Mouse (Mus musculus): ENCODE results near the gene Elovl2. TPM values are rescaled to one million over a fixed set of nuclear protein-coding genes. Genes with fewer than 3 reads are reported as not detected.
"Not testable (repeated sequence)": the region's sequence is repeated elsewhere in the genome, so short reads cannot be mapped to it uniquely, and the experiment has no call there.

Elovl2 gene
- total RNA-seq (2021): under 1 TPM in 1 of 2 experiments, not detected in 1; 0.06 TPM
- long read RNA-seq, experiment 1: 0 reads
- long read RNA-seq, experiment 2: 0 reads

GRCm38 (mm10) chr13:41220304-41220834 is at the start of gene Elovl2:
TSS of gene Elovl2 (minus strand) at chr13:41220405.
- intact Hi-C loops (cut with DNase I): no loop called here
- Histone ChIP-seq H3K27ac (no peak within 1 kb of the TSS), H3K4me3 (peak within 1 kb of the TSS; percentile 72)
- peak; percentile 76 for DNase-seq
- peak; percentile 67 for TF ChIP-seq CTCF (IDR thresholded peaks at IDR 0.05)

- Histone ChIP-seq H3K4me3 (no peak overlapping the region), H3K27ac (no peak overlapping the region)
- intact Hi-C loops (cut with DNase I): no loop called here
- no peak for DNase-seq
- TF ChIP-seq CTCF (IDR thresholded peaks at IDR 0.05): no peak
These were observed 47.7 kb upstream of the Elovl2 start for GRCm38 (mm10) chr13:41267827-41268408.

- no peak overlapping the region for H3K4me3 ChIP-seq
- intact Hi-C loops (cut with DNase I): no loop called here
- no peak for DNase-seq
- H3K27ac ChIP-seq: no peak overlapping the region
- no peak for TF ChIP-seq CTCF (IDR thresholded peaks at IDR 0.05)
These were observed 43.2 kb upstream of the Elovl2 start for GRCm38 (mm10) chr13:41263304-41264006.

GRCm38 (mm10) chr13:41261617-41262016 is 41.4 kb upstream of the Elovl2 start:
- intact Hi-C loops (cut with DNase I); H3K4me3 ChIP-seq; DNase-seq; H3K27ac ChIP-seq: not testable (repeated sequence)

- TF ChIP-seq CTCF (IDR thresholded peaks at IDR 0.05): no peak
- H3K4me3 ChIP-seq: no peak overlapping the region
- no peak for DNase-seq
- intact Hi-C loops (cut with DNase I): no loop called here
- H3K27ac ChIP-seq: peak overlapping the region; percentile 53; the same call in 1 of the 2 replicates
These were observed 37.6 kb upstream of the Elovl2 start for GRCm38 (mm10) chr13:41257851-41258250.

GRCm38 (mm10) chr13:41256962-41257361 is 36.8 kb upstream of the Elovl2 start:
- no peak for TF ChIP-seq CTCF (IDR thresholded peaks at IDR 0.05)
- no peak for DNase-seq
- H3K4me3 ChIP-seq: no peak overlapping the region
- H3K27ac ChIP-seq: no peak overlapping the region
- intact Hi-C loops (cut with DNase I): no loop called here

- DNase-seq: no peak
- intact Hi-C loops (cut with DNase I): no loop called here
- no peak for TF ChIP-seq CTCF (IDR thresholded peaks at IDR 0.05)
- no peak overlapping the region for H3K4me3 ChIP-seq
- no peak overlapping the region for H3K27ac ChIP-seq
These were observed 35.9 kb upstream of the Elovl2 start for GRCm38 (mm10) chr13:41256126-41256525.

- no peak for TF ChIP-seq CTCF (IDR thresholded peaks at IDR 0.05)
- Histone ChIP-seq H3K27ac (no peak overlapping the region), H3K4me3 (no peak overlapping the region)
- intact Hi-C loops (cut with DNase I): no loop called here
- DNase-seq: no peak
These were observed 32.5 kb upstream of the Elovl2 start for GRCm38 (mm10) chr13:41252736-41253135.

GRCm38 (mm10) chr13:41252141-41252540 is 31.9 kb upstream of the Elovl2 start:
- Histone ChIP-seq H3K4me3 (no peak overlapping the region), H3K27ac (no peak overlapping the region)
- no peak for TF ChIP-seq CTCF (IDR thresholded peaks at IDR 0.05)
- no peak for DNase-seq
- intact Hi-C loops (cut with DNase I): no loop called here

- TF ChIP-seq CTCF (IDR thresholded peaks at IDR 0.05): no peak
- DNase-seq: no peak
- no peak overlapping the region for H3K4me3 ChIP-seq
- intact Hi-C loops (cut with DNase I): no loop called here
- no peak overlapping the region for H3K27ac ChIP-seq
These were observed 31.5 kb upstream of the Elovl2 start for GRCm38 (mm10) chr13:41251667-41252066.

GRCm38 (mm10) chr13:41251232-41251631 is 31.0 kb upstream of the Elovl2 start:
- intact Hi-C loops (cut with DNase I); DNase-seq; H3K27ac ChIP-seq: not testable (repeated sequence)
- H3K4me3 ChIP-seq: peak overlapping the region; percentile 90

GRCm38 (mm10) chr13:41250318-41250981 is 30.2 kb upstream of the Elovl2 start:
- peak overlapping the region; percentile 90 for H3K4me3 ChIP-seq
- peak overlapping the region; percentile 99 for H3K27ac ChIP-seq
- no peak for TF ChIP-seq CTCF (IDR thresholded peaks at IDR 0.05)
- intact Hi-C loops (cut with DNase I): no loop called here
- no peak for DNase-seq

Data from gastrocnemius, adult 2 months (tissue).